Comparison of ENCODE assay signal across 17 mouse cellular contexts in genomic region chr10:68164137-68164536, GRCm38 (mm10).
"Had no signal": no experiment of that assay in that cellular context is flagged by ENCODE, and none has a peak within 500 bp of the region (broad histone marks: within the 10 kb centered on the region; RNA-seq: fewer than 3 reads in every experiment).

No protein-coding gene starts in this region.

- H3K9ac ChIP-seq: intestine, embryonic 15.5 days; kidney, embryonic 15.5 days; limb, embryonic 12.5 days; limb, embryonic 15.5 days; liver, embryonic 14.5 days; liver, postnatal 0 days had no signal

- H3K27ac ChIP-seq: intestine, embryonic 15.5 days; kidney, embryonic 15.5 days; limb, embryonic 12.5 days; limb, embryonic 15.5 days; liver, embryonic 14.5 days had no signal

- H3K4me2 ChIP-seq: intestine, embryonic 15.5 days; kidney, embryonic 15.5 days; limb, embryonic 12.5 days; limb, embryonic 15.5 days; liver, embryonic 11.5 days had no signal

- H3K27me3 ChIP-seq: intestine, embryonic 15.5 days; kidney, embryonic 15.5 days; limb, embryonic 12.5 days; limb, embryonic 15.5 days had no signal

- ATAC-seq: intestine, embryonic 15.5 days; liver, postnatal 0 days had no signal

- H3K4me3 ChIP-seq: intestine, embryonic 15.5 days; kidney, embryonic 15.5 days; limb, embryonic 12.5 days; limb, embryonic 15.5 days had no signal

- H3K9me3 ChIP-seq: intestine, embryonic 15.5 days; kidney, embryonic 15.5 days; limb, embryonic 12.5 days; limb, embryonic 15.5 days had no signal

- DNase-seq: kidney, adult 11 months; kidney, adult 8-10 months; kidney, postnatal 10 days; kidney, postnatal 36 days; left cerebral cortex, postnatal 4 days; liver, postnatal 0 days; lung, postnatal 10 days; lung, postnatal 36 days; midbrain, embryonic 14.5 days; thymus, adult 18-20 months; thymus, postnatal 36 days had no signal

- H3K36me3 ChIP-seq: intestine, embryonic 15.5 days had no signal
